Mouse (Mus musculus): Measurements from ENCODE around the gene Oasl2. TPM values are rescaled to one million over a fixed set of nuclear protein-coding genes. Genes with fewer than 3 reads are reported as not detected.

The Oasl2 gene
- polyA plus RNA-seq, 1 experiment from 2014 or later: 1.5 TPM

DNA sequence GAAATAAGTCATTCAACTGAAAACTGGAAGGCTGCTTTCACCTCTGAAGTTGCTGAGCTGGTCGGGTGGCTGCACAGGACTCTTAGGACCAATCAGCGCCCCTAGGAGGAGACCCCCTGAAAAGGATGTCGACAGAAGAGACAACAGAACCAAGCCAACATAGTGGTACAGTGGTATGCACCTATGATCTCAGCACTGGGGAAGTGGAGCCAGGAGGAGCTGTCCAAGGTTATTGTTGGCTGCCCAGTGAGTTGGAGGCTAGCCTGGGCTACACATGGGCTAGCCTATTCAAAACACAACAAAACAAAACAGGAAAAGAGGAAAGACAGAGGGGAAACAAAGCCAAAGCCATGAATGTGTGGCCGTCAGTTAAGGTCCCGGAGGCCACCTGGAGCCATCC, 61.3 kb downstream of the Oasl2 start:
- H3K27me3 ChIP-seq (ENCODE audit: control insufficient read depth, insufficient read depth, low read length): no peaks in the 10 kb centered on the region
- no peak overlapping the region for H3K27ac ChIP-seq (ENCODE audit: low read depth, low read length)
- 84% methylated on average over 5 of the region's 5 CpGs for WGBS
- ATAC-seq (ENCODE audit: low FRiP score) (no peak), DNase-seq (ENCODE audit: low spot score) (no peak)
- no peak overlapping the region for H3K4me2 ChIP-seq (replicated peaks; ENCODE audit: low read depth, low read length)
- no peaks in the 10 kb centered on the region for H3K36me3 ChIP-seq (ENCODE audit: control insufficient read depth, insufficient read depth, low read length)
- H3K4me1 ChIP-seq (replicated peaks; ENCODE audit: control insufficient read depth, insufficient read depth, low read length): no peaks in the 10 kb centered on the region
- H3K4me3 ChIP-seq (ENCODE audit: low read depth, low read length): no peak overlapping the region
- H3K9me3 ChIP-seq (ENCODE audit: control insufficient read depth, low read length): no peaks in the 10 kb centered on the region
- H3K9ac ChIP-seq (ENCODE audit: low read depth, low read length): no peak overlapping the region

Other genes with a start within 250 kb of the Oasl2 start
- gene Trpv4, start 238.5 kb upstream of the Oasl2 start, polyA plus RNA-seq (2014; fragmentation: Nextera tagmentation; extraction: Ambion mirVana): 0.38 and 0.85 TPM in 2 replicates
- 62.6 and 64.4 TPM in 2 replicates for gene Gltp, start 206.0 kb upstream of the Oasl2 start, polyA plus RNA-seq (2014; fragmentation: Nextera tagmentation; extraction: Ambion mirVana)
- gene Tchp, start 189.2 kb upstream of the Oasl2 start, polyA plus RNA-seq (2014; fragmentation: Nextera tagmentation; extraction: Ambion mirVana): 13.3 and 15.8 TPM in 2 replicates
- 71.0 and 71.7 TPM in 2 replicates for gene Ankrd13a, start 122.3 kb upstream of the Oasl2 start, polyA plus RNA-seq (2014; fragmentation: Nextera tagmentation; extraction: Ambion mirVana)
- 36.3 and 42.2 TPM in 2 replicates for gene Git2, start 121.4 kb upstream of the Oasl2 start, polyA plus RNA-seq (2014; fragmentation: Nextera tagmentation; extraction: Ambion mirVana)
- gene 1500011B03Rik, start 73.5 kb upstream of the Oasl2 start, polyA plus RNA-seq (2014; fragmentation: Nextera tagmentation; extraction: Ambion mirVana): 163 and 167 TPM in 2 replicates
- not detected in 2 replicates for gene 4930519G04Rik, start 43.3 kb upstream of the Oasl2 start, polyA plus RNA-seq (2014; fragmentation: Nextera tagmentation; extraction: Ambion mirVana)
- 0.40 and 0.69 TPM in 2 replicates for gene Gm9936, start 38.3 kb upstream of the Oasl2 start, polyA plus RNA-seq (2014; fragmentation: Nextera tagmentation; extraction: Ambion mirVana)
- 0.25 and 0.39 TPM in 2 replicates for gene Oasl1, start 26.3 kb downstream of the Oasl2 start, polyA plus RNA-seq (2014; fragmentation: Nextera tagmentation; extraction: Ambion mirVana)
- 48.1 and 57.4 TPM in 2 replicates for gene 2210016L21Rik, start 45.2 kb downstream of the Oasl2 start, polyA plus RNA-seq (2014; fragmentation: Nextera tagmentation; extraction: Ambion mirVana)
- 0.04 TPM in 1 of 2 replicates, not detected in the other for gene Hnf1a, start 74.2 kb downstream of the Oasl2 start, polyA plus RNA-seq (2014; fragmentation: Nextera tagmentation; extraction: Ambion mirVana)
- 21.0 and 22.4 TPM in 2 replicates for gene Sppl3, start 114.2 kb downstream of the Oasl2 start, polyA plus RNA-seq (2014; fragmentation: Nextera tagmentation; extraction: Ambion mirVana)
- 24.9 and 34.4 TPM in 2 replicates for gene Gm10401, start 201.4 kb downstream of the Oasl2 start, polyA plus RNA-seq (2014; fragmentation: Nextera tagmentation; extraction: Ambion mirVana)
- 22.9 and 30.8 TPM in 2 replicates for gene Acads, start 222.4 kb downstream of the Oasl2 start, polyA plus RNA-seq (2014; fragmentation: Nextera tagmentation; extraction: Ambion mirVana)
- 46.8 and 57.2 TPM in 2 replicates for gene Unc119b, start 238.0 kb downstream of the Oasl2 start, polyA plus RNA-seq (2014; fragmentation: Nextera tagmentation; extraction: Ambion mirVana)

Data from hindbrain, embryonic 11.5 days (tissue).